In the genomic region with DNA sequence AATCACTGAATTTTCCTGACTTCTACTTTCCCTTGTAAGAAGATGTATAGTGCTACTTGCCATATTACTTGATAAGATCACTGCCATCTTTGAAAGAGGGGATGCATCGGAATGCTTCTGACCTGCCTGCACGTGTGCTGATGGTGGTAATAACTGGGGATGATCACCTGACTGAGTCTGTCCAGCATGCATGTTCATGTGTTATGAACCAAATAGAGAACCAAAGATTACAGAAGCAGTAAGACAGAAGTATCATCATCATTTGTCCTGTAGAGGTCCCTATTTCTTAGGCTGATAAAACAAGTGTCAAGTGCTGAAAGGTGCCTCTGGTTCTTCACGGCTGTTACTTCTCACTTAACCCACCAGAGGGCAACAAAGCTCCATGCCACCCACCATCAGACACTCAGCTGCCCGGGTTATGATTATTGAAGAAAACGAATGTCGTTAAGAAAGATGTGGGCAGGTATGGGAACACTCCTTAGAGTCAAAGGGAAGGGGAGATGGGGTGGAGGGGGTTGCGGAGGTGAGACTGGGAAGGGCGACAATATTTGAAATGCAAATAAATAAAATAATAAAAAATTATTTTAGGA, we compare ENCODE assay signal across 7 mouse cellular contexts. TPM values are rescaled to one million over a fixed set of nuclear protein-coding genes. Genes with fewer than 3 reads are reported as not detected.
A peak's percentile ranks its signal among the peaks of the same experiment; 100 is the strongest.
DNase-seq lines count a peak whose midpoint lies in the region; ATAC-seq lines count a peak whose summit lies in the region.

No protein-coding gene starts in this region.

- peak; percentile 68 for ATAC-seq in CD4-positive, CD25-positive, alpha-beta regulatory T cell, adult 4 months

- DNase-seq in MEL-GATA-1-ER (ENCODE audit: extremely low read depth, low read depth): peak; percentile 38
- peak; percentile 56 for DNase-seq in cerebellum, adult 9-10 months
- DNase-seq in frontal cortex, postnatal 14 days (ENCODE audit: low spot score in 2 of 2): peak; percentile 31 to 55
- peak; percentile 66 for DNase-seq in kidney, postnatal 14 days
- peak; percentile 68 for DNase-seq in lung, postnatal 10 days
- DNase-seq in retina, postnatal 7 days (ENCODE audit: low read depth, low spot score): peak; percentile 54

RNA-seq across cellular contexts. Expression of a gene that starts 12.7 kb away (rescaled TPM):
- 10 to 100 TPM; 15.0 to 22.0 TPM for polyA plus RNA-seq in CD4-positive, CD25-positive, alpha-beta regulatory T cell, adult 4 months (2017; shearing (Covaris generic))

Comparison
In these comparisons a context has a peak if more than half of its experiments do, and no peak if none do; other contexts are left out.
1. Peak in every context shown above with its lines: DNase-seq and ATAC-seq.